Mouse (Mus musculus) neutrophil, adult 65 days (primary cell): ENCODE results near the gene Ifitm5. TPM values are rescaled to one million over a fixed set of nuclear protein-coding genes. Genes with fewer than 3 reads are reported as not detected.

Experiments
- total RNA-seq: library from RNA; stranded (reverse); gene quantifications from 2 replicates; pipeline ENCODE4 v1.2.4, GENCODE M21; 2023

Ifitm5 gene
- total RNA-seq, result 0.73 and 1.7 TPM in 2 replicates

GRCm38 (mm10) chr7:140949824-140950530, at the start of gene Ifitm5:
Gene Ifitm5, minus strand, starts transcription at chr7:140950291.

GRCm38 (mm10) chr7:140966921-140967320, 16.8 kb upstream of the Ifitm5 start, which contains the start of gene Ifitm1:
Gene Ifitm1, plus strand, starts transcription at chr7:140967221.

GRCm38 (mm10) chr7:140955758-140956555, 5.9 kb upstream of the Ifitm5 start, which contains the start of the genes Gm45717 and Ifitm2:
Gene Gm45717, minus strand, starts transcription at chr7:140955937.
Gene Ifitm2, minus strand, starts transcription at chr7:140955987.

GRCm38 (mm10) chr7:140941222-140942051, 8.7 kb downstream of the Ifitm5 start, which contains the start of gene Pgghg:
Gene Pgghg, plus strand, starts transcription at chr7:140941391.

GRCm38 (mm10) chr7:140920418-140921029, 29.6 kb downstream of the Ifitm5 start, which contains the start of gene Nlrp6:
Gene Nlrp6, plus strand, starts transcription at chr7:140920902.

GRCm38 (mm10) chr7:140900220-140900619, 49.9 kb downstream of the Ifitm5 start, which contains the start of gene Cox8b:
Gene Cox8b, minus strand, starts transcription at chr7:140900446.

Other genes starting within 250 kb of the Ifitm5 start
- gene Cyp2e1, start 186.6 kb downstream of the Ifitm5 start, total RNA-seq, result not detected in 2 replicates
- gene Syce1, start 162.4 kb downstream of the Ifitm5 start, total RNA-seq, result not detected in 2 replicates
- gene Zfp941, start 128.1 kb downstream of the Ifitm5 start, total RNA-seq, result not detected in 2 replicates
- gene Urah, start 115.3 kb downstream of the Ifitm5 start, total RNA-seq, result not detected in 2 replicates
- gene Scgb1c1, start 104.7 kb downstream of the Ifitm5 start, total RNA-seq, result not detected in 2 replicates
- gene Odf3, start 102.5 kb downstream of the Ifitm5 start, total RNA-seq, result not detected in 2 replicates
- not detected in 2 replicates for gene Gm45785, start 94.0 kb downstream of the Ifitm5 start, total RNA-seq
- 98.6 and 113 TPM in 2 replicates for gene Ric8a, start 93.3 kb downstream of the Ifitm5 start, total RNA-seq
- gene Bet1l, start 92.7 kb downstream of the Ifitm5 start, total RNA-seq, result 21.7 and 27.0 TPM in 2 replicates
- gene Psmd13, start 68.3 kb downstream of the Ifitm5 start, total RNA-seq, result 110 and 137 TPM in 2 replicates
- 7.0 and 7.2 TPM in 2 replicates for gene Sirt3, start 68.0 kb downstream of the Ifitm5 start, total RNA-seq
- not detected in 2 replicates for gene Cox8b, start 49.8 kb downstream of the Ifitm5 start, total RNA-seq
- gene Nlrp6, start 29.4 kb downstream of the Ifitm5 start, total RNA-seq, result not detected in 2 replicates
- 19.6 and 25.0 TPM in 2 replicates for gene Pgghg, start 8.9 kb downstream of the Ifitm5 start, total RNA-seq
- gene Gm45717, start 5.6 kb upstream of the Ifitm5 start, total RNA-seq, result not detected in 2 replicates
- 357 and 529 TPM in 2 replicates for gene Ifitm2, start 5.7 kb upstream of the Ifitm5 start, total RNA-seq
- 416 and 495 TPM in 2 replicates for gene Ifitm1, start 16.9 kb upstream of the Ifitm5 start, total RNA-seq
- gene Ifitm3, start 60.5 kb upstream of the Ifitm5 start, total RNA-seq, result 381 and 488 TPM in 2 replicates
- 593 and 1,068 TPM in 2 replicates for gene Ifitm6, start 67.6 kb upstream of the Ifitm5 start, total RNA-seq
- not detected in 2 replicates for gene Gm17387, start 78.8 kb upstream of the Ifitm5 start, total RNA-seq
- 0.34 and 0.82 TPM in 2 replicates for gene B4galnt4, start 110.8 kb upstream of the Ifitm5 start, total RNA-seq
- gene Pkp3, start 127.9 kb upstream of the Ifitm5 start, total RNA-seq, result 2.4 and 2.6 TPM in 2 replicates
- 4.4 and 5.0 TPM in 2 replicates for gene Sigirr, start 150.3 kb upstream of the Ifitm5 start, total RNA-seq
- gene Ano9, start 167.5 kb upstream of the Ifitm5 start, total RNA-seq, result not detected in 2 replicates
- 5.3 and 7.8 TPM in 2 replicates for gene Ptdss2, start 172.1 kb upstream of the Ifitm5 start, total RNA-seq
- gene Rnh1, start 222.6 kb upstream of the Ifitm5 start, total RNA-seq, result 105 and 134 TPM in 2 replicates
- gene Hras, start 243.7 kb upstream of the Ifitm5 start, total RNA-seq, result 23.9 and 28.1 TPM in 2 replicates
- 4.2 and 4.5 TPM in 2 replicates for gene Lrrc56, start 243.9 kb upstream of the Ifitm5 start, total RNA-seq